In genomic region chr14:8255076-8255729, GRCm38 (mm10) we compare ENCODE assay signal across 8 mouse cellular contexts. TPM values are rescaled to one million over a fixed set of nuclear protein-coding genes. Genes with fewer than 3 reads are reported as not detected.
DNase-seq lines count a peak whose midpoint lies in the region; ATAC-seq and TF ChIP-seq lines count a peak whose summit lies in the region.

No protein-coding gene starts in this region.

- TF ChIP-seq RAD21 in MEL (IDR thresholded peaks at IDR 0.05; ENCODE audit: low read depth, low read length): peak; percentile 45

- H3K9me3 ChIP-seq in MEL (replicated peaks; ENCODE audit: insufficient read depth, low read length): no peaks in the 10 kb centered on the region

- H3K36me3 ChIP-seq in MEL (ENCODE audit: control insufficient read depth in 1 of 2, insufficient read depth in 2 of 2, low read length in 2 of 2): no peaks in the 10 kb centered on the region

- no peaks in the 10 kb centered on the region; a peak in 1 of 4 replicates for H3K27me3 ChIP-seq in MEL (ENCODE audit: control insufficient read depth in 1 of 2, insufficient read depth in 2 of 2, low read length in 2 of 2)

- H3K27ac ChIP-seq in MEL (ENCODE audit: control insufficient read depth, low read depth, low read length): no peak overlapping the region

- DNase-seq in A20 (ENCODE audit: low read depth, low spot score) (peak; percentile 61), MEL (ENCODE audit: low read depth, low spot score) (peak; percentile 72)
- peak; percentile 36 for DNase-seq in cerebellum, adult 8-10 months
- DNase-seq in gastrocnemius, postnatal 10 days: peak; percentile 54
- DNase-seq in kidney, postnatal 10 days: peak; percentile 87
- no peak for DNase-seq in lung, adult 2 months
- peak; percentile 74 for DNase-seq in retina, postnatal 1 day

- no peak for TF ChIP-seq EP300 in MEL (IDR thresholded peaks at IDR 0.05; ENCODE audit: low read depth in 1 of 2, low read length in 2 of 2)

- TF ChIP-seq CTCF in MEL (IDR thresholded peaks at IDR 0.05 in 2 of 3, conservative IDR thresholded peaks at IDR 0.05 in 1 of 3; ENCODE audit: control insufficient read depth in 1 of 3, insufficient read depth in 1 of 3, low read depth in 2 of 3, low read length in 3 of 3, poor library complexity in 1 of 3, severe bottlenecking in 1 of 3): peak; percentile 27 to 65 (median 27); a peak in 4 of 6 replicates
- 0 out of 2 replicates have a peak, but pooled peaks have one; percentile 5 for TF ChIP-seq CTCF in lung, adult 2 months (IDR thresholded peaks at IDR 0.05; ENCODE audit: insufficient read depth, low read length)

- no peak overlapping the region for H3K9ac ChIP-seq in MEL (ENCODE audit: control insufficient read depth, low read depth, low read length, poor library complexity, severe bottlenecking)

- 57% methylated on average over 7 of the region's 7 CpGs for WGBS in lung, adult 2 months

- TF ChIP-seq POLR2A in MEL (IDR thresholded peaks at IDR 0.05; ENCODE audit: control insufficient read depth in 1 of 2, insufficient read depth in 1 of 2, low read depth in 1 of 2, low read length in 2 of 2, poor library complexity in 1 of 2): no peak
- no peak for TF ChIP-seq POLR2A in lung, adult 2 months (IDR thresholded peaks at IDR 0.05; ENCODE audit: borderline replicate concordance, extremely low read depth, low read depth, low read length)

- no peaks in the 10 kb centered on the region for H3K79me2 ChIP-seq in MEL (ENCODE audit: control insufficient read depth, insufficient read depth, low read length, poor library complexity)

- ATAC-seq in erythroid progenitor cell, adult 5-6 weeks (replicated peaks; ENCODE audit: low FRiP score, poor library complexity, severe bottlenecking): no peak

- no peak overlapping the region for H3K4me3 ChIP-seq in MEL (ENCODE audit: control insufficient read depth in 1 of 2, insufficient read depth in 1 of 2, low read depth in 2 of 2, low read length in 2 of 2)
- H3K4me3 ChIP-seq in lung, adult 2 months (replicated peaks; ENCODE audit: extremely low read depth, low read depth, low read length): no peak overlapping the region

- no peaks in the 10 kb centered on the region for H3K4me1 ChIP-seq in MEL (ENCODE audit: control insufficient read depth in 1 of 2, insufficient read depth in 2 of 2, low read length in 2 of 2)
- no peaks in the 10 kb centered on the region; the same call in 1 of the 2 replicates for H3K4me1 ChIP-seq in lung, adult 2 months (ENCODE audit: control insufficient read depth, insufficient read depth, low read length)

TF ChIP-seq in MEL, 35 proteins besides CTCF, POLR2A, EP300 and RAD21:
- TF ChIP-seq E2F4 (IDR thresholded peaks at IDR 0.05; ENCODE audit: borderline replicate concordance, low read depth, low read length) (no peak), SMC3 (IDR thresholded peaks at IDR 0.05; ENCODE audit: low read depth, low read length) (peak; percentile 79), USF1 (IDR thresholded peaks at IDR 0.05; ENCODE audit: low read depth, low read length) (no peak), ZC3H11A (IDR thresholded peaks at IDR 0.05; ENCODE audit: low read depth, low read length) (peak; percentile 49)

RNA-seq across cellular contexts. Expression of gene Acox2, which starts 4.0 kb away (rescaled TPM):
- total RNA-seq in MEL (2012; rRNA removed): not detected in 2 replicates
- under 1 TPM in 1 of 2 experiments, not detected in 1; 0.43 TPM for polyA plus RNA-seq in MEL (2012; ENCODE audit: insufficient read depth in 1 of 2, insufficient read length in 2 of 2, low read depth in 1 of 2, low replicate concordance in 2 of 2, missing spikeins in 1 of 2)
- under 1 TPM in 1 of 2 experiments, not detected in 1; 0.70 TPM for total RNA-seq in gastrocnemius, postnatal 10 days (2021)
- polyA plus RNA-seq in lung, adult 2 months (2012; rRNA removed): 12.7 and 24.4 TPM in 2 replicates
- total RNA-seq in erythroid progenitor cell, adult 5-6 weeks (2015; ENCODE audit: low replicate concordance): not detected in 2 replicates
- total RNA-seq in erythroid progenitor cell, adult 5-6 weeks (2017; ENCODE audit: low replicate concordance): not detected in 2 replicates

RNA-seq across cellular contexts. Expression of gene Kctd6, which starts 41.3 kb away (rescaled TPM):
- 3.6 and 4.2 TPM in 2 replicates for total RNA-seq in MEL (2012; rRNA removed)
- polyA plus RNA-seq in MEL (2012; ENCODE audit: insufficient read depth in 1 of 2, insufficient read length in 2 of 2, low read depth in 1 of 2, low replicate concordance in 2 of 2, missing spikeins in 1 of 2): 1 to 10 TPM in 1 of 2 experiments, not detected in 1; 5.5 TPM
- total RNA-seq in gastrocnemius, postnatal 10 days (2021): 1 to 10 TPM; 8.8 to 9.3 TPM
- polyA plus RNA-seq in lung, adult 2 months (2012; rRNA removed): 6.1 and 9.0 TPM in 2 replicates
- 2.5 and 8.8 TPM in 2 replicates for total RNA-seq in erythroid progenitor cell, adult 5-6 weeks (2015; ENCODE audit: low replicate concordance)
- total RNA-seq in erythroid progenitor cell, adult 5-6 weeks (2017; ENCODE audit: low replicate concordance): 4.7 and 5.8 TPM in 2 replicates
